Mouse (Mus musculus) spleen, postnatal 0 days (tissue): ENCODE measurements around the gene Reep1. TPM values are rescaled to one million over a fixed set of nuclear protein-coding genes. Genes with fewer than 3 reads are reported as not detected.

Experiments used
- polyA plus RNA-seq: library from polyadenylated mRNA; unstranded; fragments of >200 nt; fragmentation: Nextera tagmentation; extraction: Ambion mirVana; gene quantifications from 2 replicates; pipeline ENCODE4 v1.2.1, GENCODE M21; 2015

The Reep1 gene
- polyA plus RNA-seq = 1.8 and 2.8 TPM in 2 replicates

GRCm38 (mm10) chr6:71707511-71708501, at the start of gene Reep1:
Gene Reep1, plus strand, starts transcription at chr6:71707561.

GRCm38 (mm10) chr6:71826869-71827268, 119.5 kb downstream of the Reep1 start, which contains the start of gene Mrpl35:
Gene Mrpl35, minus strand, starts transcription at chr6:71826969.

DNA sequence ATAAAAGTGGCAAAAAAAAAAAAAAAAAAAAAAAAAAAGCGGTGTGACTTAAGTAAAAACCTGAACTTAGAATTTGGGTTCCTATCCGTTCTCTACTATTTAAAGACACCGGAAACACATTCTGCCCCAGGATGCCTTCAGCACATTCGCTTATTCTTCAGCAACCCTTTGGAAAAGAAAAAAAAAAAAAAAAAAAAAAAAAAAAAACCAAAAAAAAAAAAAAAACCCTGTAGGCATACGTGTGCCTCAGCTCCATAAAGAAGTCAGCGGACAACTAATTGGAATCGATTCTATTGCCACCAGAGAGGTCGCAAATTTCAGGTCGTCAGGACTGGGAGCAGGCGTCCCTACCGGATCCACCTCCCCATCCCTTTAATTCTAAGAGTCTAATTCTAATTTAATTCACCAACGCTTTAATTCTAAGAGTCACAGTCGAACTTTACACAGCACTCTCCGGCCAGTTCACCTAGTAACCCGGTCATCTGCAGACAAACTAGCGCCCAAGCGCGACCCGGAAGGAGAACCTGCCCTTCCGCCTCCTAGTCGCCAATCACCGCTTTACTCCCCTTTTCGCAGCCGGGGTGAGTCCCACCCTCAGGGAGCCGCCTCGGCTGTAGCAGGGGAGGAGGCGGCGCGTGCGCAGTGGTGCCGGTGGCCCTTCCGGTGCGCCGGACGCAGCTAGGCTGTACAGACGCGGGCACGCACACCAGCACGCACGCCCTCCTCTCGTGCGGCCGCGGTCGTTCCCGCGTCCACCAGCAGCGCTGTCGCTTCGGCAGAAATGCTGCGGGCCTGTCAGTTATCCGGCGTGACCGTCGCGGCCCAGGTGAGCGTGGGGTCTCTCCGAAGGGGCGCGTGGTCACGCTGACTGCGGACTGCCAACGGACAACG, 123.6 kb downstream of the Reep1 start, which contains the start of gene Immt:
TSS of gene Immt (plus strand) at position 642 of the 891 bp plus-strand sequence.

Other genes starting within 250 kb of the Reep1 start
- 6.5 and 9.5 TPM in 2 replicates for gene Rnf103, start 213.7 kb upstream of the Reep1 start, polyA plus RNA-seq
- 47.7 and 49.4 TPM in 2 replicates for gene Chmp3, start 163.8 kb upstream of the Reep1 start, polyA plus RNA-seq
- gene Kdm3a, start 74.6 kb upstream of the Reep1 start, polyA plus RNA-seq = 14.9 and 15.6 TPM in 2 replicates
- gene Mrpl35, start 119.4 kb downstream of the Reep1 start, polyA plus RNA-seq = 66.4 and 68.2 TPM in 2 replicates
- gene Immt, start 123.8 kb downstream of the Reep1 start, polyA plus RNA-seq = 111 and 117 TPM in 2 replicates
- 43.9 and 45.0 TPM in 2 replicates for gene Ptcd3, start 201.2 kb downstream of the Reep1 start, polyA plus RNA-seq
- 15.1 and 17.8 TPM in 2 replicates for gene Polr1a, start 201.5 kb downstream of the Reep1 start, polyA plus RNA-seq